Mouse (Mus musculus) limb, embryonic 12.5 days (tissue): ENCODE measurements at regions not wholly inside any gene's neighbourhood (a gene's known extent, or its start where the extent isn't known, plus 50 kb on each side); places are given as distances from the start of the nearest gene placed in this dataset.

ENCODE experiments used
- ATAC-seq: fragments of 200-750 bp; cut with Nextera tagmentation; 2 replicates; pipeline ENCODE4 v1.8.0; 2017; ENCODE audit warnings: low read depth, moderate TSS enrichment; ENCODE audit not compliant: insufficient number of reproducible peaks, insufficient read depth, low FRiP score, low TSS enrichment
- H3K27ac ChIP-seq: fragments of 300-500 bp; sonication (generic); 2 replicates; pipeline ENCODE4 v1.5.1; 2016; ENCODE audit warnings: mild to moderate bottlenecking, moderate library complexity
- H3K27me3 ChIP-seq: fragments of 300-500 bp; sonication (generic); 2 replicates; pipeline ENCODE4 v1.6.1; 2016; ENCODE audit warnings: mild to moderate bottlenecking, moderate library complexity
- H3K36me3 ChIP-seq: fragments of 300-500 bp; sonication (generic); 2 replicates; pipeline ENCODE4 v1.6.1; 2016; ENCODE audit warnings: mild to moderate bottlenecking, moderate library complexity
- H3K4me1 ChIP-seq: fragments of 300-500 bp; sonication (generic); replicated peaks from 2 replicates; pipeline ENCODE4 v1.6.1; 2016
- H3K4me2 ChIP-seq: fragments of 300-500 bp; sonication (generic); 2 replicates; pipeline ENCODE4 v1.6.1; 2016; ENCODE audit warnings: mild to moderate bottlenecking, moderate library complexity
- H3K4me3 ChIP-seq: fragments of 300-500 bp; sonication (generic); replicated peaks from 2 replicates; pipeline ENCODE4 v1.5.1; 2016; ENCODE audit warnings: mild to moderate bottlenecking
- H3K9ac ChIP-seq: fragments of 300-500 bp; sonication (generic); replicated peaks from 2 replicates; pipeline ENCODE4 v1.6.1; 2016; ENCODE audit warnings: mild to moderate bottlenecking, moderate library complexity
- H3K9me3 ChIP-seq: fragments of 300-500 bp; sonication (generic); 2 replicates; pipeline ENCODE4 v1.6.1; 2016; ENCODE audit warnings: mild to moderate bottlenecking, moderate library complexity
- WGBS: fragments of 180-500 bp; shearing (Covaris S2); methylation state at CpG from one replicate; pipeline ENCODE4 v1.1.7; 2016; 5-methylcytosine and 5-hydroxymethylcytosine counted together

GRCm38 (mm10) chr14:16170226-16170625 is 78.9 kb upstream of the Ngly1 start:
- Histone ChIP-seq H3K4me3 (no peak overlapping the region), H3K4me2 (no peak overlapping the region), H3K4me1 (no peaks in the 10 kb centered on the region), H3K27ac (no peak overlapping the region), H3K36me3 (no peaks in the 10 kb centered on the region), H3K9ac (no peak overlapping the region), H3K27me3 (no peaks in the 10 kb centered on the region), H3K9me3 (no peaks in the 10 kb centered on the region)
- WGBS: 50% methylated on average over 1 of the region's 1 CpGs
- ATAC-seq: no peak

GRCm38 (mm10) chr14:16172261-16172660 is 76.8 kb upstream of the Ngly1 start:
- Histone ChIP-seq H3K4me3 (no peak overlapping the region), H3K9me3 (no peaks in the 10 kb centered on the region), H3K36me3 (no peaks in the 10 kb centered on the region), H3K27me3 (no peaks in the 10 kb centered on the region), H3K9ac (no peak overlapping the region), H3K4me2 (no peak overlapping the region), H3K4me1 (no peaks in the 10 kb centered on the region), H3K27ac (no peak overlapping the region)
- ATAC-seq: no peak
- 86% methylated on average over 3 of the region's 3 CpGs for WGBS

- H3K36me3 ChIP-seq: no peaks in the 10 kb centered on the region
- H3K9ac ChIP-seq: no peak overlapping the region
- H3K9me3 ChIP-seq: no peaks in the 10 kb centered on the region
- WGBS: 69% methylated on average over 3 of the region's 3 CpGs
- no peak overlapping the region for H3K4me3 ChIP-seq
- ATAC-seq: no peak
- no peak overlapping the region for H3K4me2 ChIP-seq
- H3K27me3 ChIP-seq: no peaks in the 10 kb centered on the region
- H3K4me1 ChIP-seq: no peaks in the 10 kb centered on the region
- no peak overlapping the region for H3K27ac ChIP-seq
These were observed 75.8 kb upstream of the Ngly1 start for GRCm38 (mm10) chr14:16173292-16173691.

- Histone ChIP-seq H3K4me3 (no peak overlapping the region), H3K4me2 (no peak overlapping the region), H3K9me3 (no peaks in the 10 kb centered on the region), H3K27me3 (no peaks in the 10 kb centered on the region), H3K4me1 (no peaks in the 10 kb centered on the region), H3K9ac (no peak overlapping the region), H3K36me3 (no peaks in the 10 kb centered on the region), H3K27ac (no peak overlapping the region)
- WGBS: 93% methylated on average over 3 of the region's 3 CpGs
- no peak for ATAC-seq
These were observed 70.9 kb upstream of the Ngly1 start for GRCm38 (mm10) chr14:16178227-16178626.

- H3K27ac ChIP-seq: no peak overlapping the region
- ATAC-seq: no peak
- WGBS: 80% methylated on average over 2 of the region's 2 CpGs
- H3K4me1 ChIP-seq: no peaks in the 10 kb centered on the region
- no peak overlapping the region for H3K9ac ChIP-seq
- H3K27me3 ChIP-seq: no peaks in the 10 kb centered on the region
- no peaks in the 10 kb centered on the region for H3K9me3 ChIP-seq
- no peak overlapping the region for H3K4me2 ChIP-seq
- no peaks in the 10 kb centered on the region for H3K36me3 ChIP-seq
- no peak overlapping the region for H3K4me3 ChIP-seq
These were observed 67.3 kb upstream of the Ngly1 start for GRCm38 (mm10) chr14:16181822-16182221.

GRCm38 (mm10) chr14:16185246-16185645 is 63.8 kb upstream of the Ngly1 start:
- ATAC-seq: no peak
- no peaks in the 10 kb centered on the region for H3K36me3 ChIP-seq

More at GRCm38 (mm10) chr14:16185246-16185645, 63.8 kb upstream of the Ngly1 start:
- no peak overlapping the region for H3K9ac ChIP-seq
- H3K4me3 ChIP-seq: no peak overlapping the region
- no peaks in the 10 kb centered on the region for H3K9me3 ChIP-seq
- no peaks in the 10 kb centered on the region for H3K27me3 ChIP-seq
- no peaks in the 10 kb centered on the region for H3K4me1 ChIP-seq
- H3K27ac ChIP-seq: no peak overlapping the region
- no peak overlapping the region for H3K4me2 ChIP-seq
